Mouse (Mus musculus): ENCODE measurements at regions not wholly inside any gene's neighbourhood (a gene's known extent, or its start where the extent isn't known, plus 50 kb on each side); places are given as distances from the start of the nearest gene placed in this dataset.
"Not testable (repeated sequence)": the region's sequence is repeated elsewhere in the genome, so short reads cannot be mapped to it uniquely, and the experiment has no call there.

DNA sequence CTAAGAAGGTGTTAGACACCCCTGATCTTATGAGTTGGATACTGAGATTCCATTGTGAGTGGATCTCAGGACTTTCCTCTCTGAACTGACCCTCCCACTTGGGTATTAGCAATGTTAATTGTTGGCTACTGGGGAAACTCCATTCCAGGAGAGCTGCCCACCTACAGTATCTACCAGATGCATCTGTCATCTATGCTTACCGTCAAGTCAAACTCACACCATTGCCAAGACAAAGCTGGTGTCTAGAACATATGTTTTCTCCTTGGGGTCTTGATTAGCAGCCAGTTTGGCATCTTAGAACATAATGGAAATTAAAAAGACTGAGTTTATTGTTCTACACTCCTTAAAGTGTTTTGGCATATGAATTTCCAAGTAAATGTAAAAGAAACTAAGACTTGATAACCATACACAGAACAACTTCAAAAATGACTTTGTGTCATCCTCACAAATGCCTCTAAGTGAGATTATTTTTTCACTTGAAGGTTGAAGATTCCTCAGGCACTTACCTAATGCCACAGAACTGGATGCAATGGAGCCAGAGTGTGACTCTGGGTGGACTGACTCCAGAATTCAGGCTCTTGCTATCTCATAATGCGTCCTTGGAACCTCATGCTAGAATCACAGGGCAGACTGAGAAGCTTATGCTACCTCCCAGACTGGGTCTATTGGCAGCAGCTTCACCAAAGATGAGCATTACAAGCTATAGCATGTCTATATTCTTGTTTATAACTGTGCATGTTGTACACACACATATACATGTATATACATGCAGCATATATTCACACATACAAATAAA lies 107.5 kb upstream of the Rnf152 start:
- DNase-seq (ENCODE audit: low read depth) = no peak

DNA sequence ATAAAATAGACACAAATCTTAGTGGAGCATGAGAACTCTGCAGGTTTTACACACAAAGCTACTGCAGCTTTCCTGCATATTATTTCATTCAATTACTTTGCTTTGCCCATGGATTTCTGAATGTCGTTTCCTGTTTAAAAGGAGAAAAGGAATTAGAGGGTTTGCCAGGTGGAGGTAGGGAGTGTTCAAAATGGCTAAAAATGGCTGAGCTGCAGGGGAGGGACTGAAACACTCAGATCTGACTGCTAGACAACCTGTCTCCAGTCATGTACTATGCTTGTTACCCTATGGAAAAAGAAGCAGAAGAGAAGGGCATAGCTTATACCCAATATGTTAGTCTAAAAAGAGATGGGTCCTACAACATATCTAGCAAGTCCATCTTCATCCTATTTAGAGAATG lies 106.2 kb upstream of the Rnf152 start:
- DNase-seq (ENCODE audit: low read depth) = no peak

DNA sequence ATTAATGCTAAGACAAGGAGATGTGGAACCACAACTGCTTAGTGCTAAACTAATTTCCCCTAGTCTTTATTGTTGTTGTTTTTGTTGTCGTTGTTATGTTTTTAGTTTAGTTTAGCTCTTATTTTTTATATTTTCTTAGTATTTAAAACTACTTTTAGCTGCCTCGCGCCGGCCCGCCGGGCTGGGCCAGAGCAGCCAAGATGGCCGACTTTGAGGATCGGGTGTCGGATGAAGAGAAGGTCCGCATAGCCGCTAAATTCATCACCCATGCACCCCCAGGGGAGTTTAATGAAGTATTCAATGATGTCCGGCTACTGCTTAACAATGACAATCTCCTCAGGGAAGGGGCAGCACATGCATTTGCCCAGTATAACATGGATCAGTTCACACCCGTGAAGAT lies 99.3 kb upstream of the Rnf152 start:
- not testable (repeated sequence) for DNase-seq (ENCODE audit: low read depth)

DNA sequence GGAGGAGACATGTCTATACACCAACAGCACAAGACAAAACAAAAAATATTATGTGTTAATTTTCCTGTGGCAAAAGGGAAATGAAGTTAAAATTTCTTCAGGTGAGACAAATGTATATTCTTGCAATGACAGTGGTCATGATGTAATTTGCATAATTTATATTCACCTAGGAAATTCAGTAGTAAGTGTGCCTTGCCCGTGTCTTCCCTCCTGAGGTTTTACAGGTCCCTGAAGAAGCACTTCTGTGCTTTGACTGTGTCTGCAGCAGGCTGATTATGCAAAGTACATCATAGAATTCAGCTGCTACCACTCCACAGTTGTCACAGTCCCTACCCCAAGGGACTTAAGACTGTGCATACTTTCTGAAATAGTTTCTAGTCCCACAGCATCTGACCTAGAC lies 98.2 kb upstream of the Rnf152 start:
- no peak for DNase-seq (ENCODE audit: low read depth)

DNA sequence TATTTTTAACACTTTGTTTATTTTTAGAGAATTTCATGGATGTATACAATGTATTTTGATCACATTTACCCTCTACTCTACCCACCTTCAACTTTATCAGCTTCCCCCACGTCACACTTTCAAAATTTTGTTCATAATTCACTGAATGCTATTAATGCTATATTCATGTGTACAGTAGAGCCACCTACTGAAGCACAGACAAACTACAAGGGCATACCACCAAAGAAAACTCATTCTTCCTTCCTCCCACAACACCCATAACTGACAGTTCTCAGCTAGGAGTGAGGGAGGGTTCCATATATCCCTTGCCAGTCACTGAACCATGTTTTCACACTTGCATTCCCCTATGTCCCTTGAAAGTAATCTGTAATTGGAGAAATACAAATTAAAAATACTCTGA lies 89.7 kb upstream of the Rnf152 start:
- DNase-seq (ENCODE audit: low read depth) = no peak

DNA sequence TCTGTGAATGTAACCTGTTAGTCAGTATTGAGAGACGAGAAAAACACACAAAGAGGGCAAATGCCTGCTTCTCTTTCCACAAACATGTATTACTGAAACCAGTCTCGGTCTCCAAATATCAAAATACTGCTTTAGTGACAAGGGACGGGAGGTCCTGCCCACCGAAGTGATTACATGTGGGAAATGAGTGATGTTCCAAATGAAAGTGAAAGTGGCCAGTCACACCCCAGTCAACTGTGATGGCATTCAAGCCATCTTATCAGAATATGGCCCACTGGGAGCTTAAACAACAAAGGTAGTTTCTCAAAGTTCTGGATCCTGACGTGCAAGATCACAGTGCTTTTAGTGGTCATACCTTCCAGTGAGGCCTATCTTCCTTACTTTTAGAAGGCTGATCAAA lies 87.0 kb upstream of the Rnf152 start:
- no peak for DNase-seq (ENCODE audit: low read depth)

DNA sequence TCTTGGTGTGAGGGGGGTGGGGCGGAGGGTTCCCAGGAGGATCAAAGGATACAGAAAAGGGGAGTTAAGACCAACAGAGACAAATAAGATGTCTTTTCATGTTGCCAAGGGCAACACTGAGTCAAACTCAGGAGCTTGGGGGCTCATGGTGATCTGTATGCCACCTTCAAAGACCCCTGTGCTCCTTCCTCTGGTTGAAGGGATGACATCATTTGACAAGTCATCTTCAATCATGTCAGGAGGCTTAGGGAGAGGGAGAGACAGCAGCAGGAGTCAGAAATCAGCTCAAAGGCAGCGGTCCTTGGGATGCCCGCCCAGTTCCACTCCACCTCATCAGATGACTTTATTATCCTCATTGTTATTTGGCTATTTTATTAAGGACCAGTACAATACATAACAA lies 83.8 kb upstream of the Rnf152 start:
- no peak for DNase-seq (ENCODE audit: low read depth)

DNA sequence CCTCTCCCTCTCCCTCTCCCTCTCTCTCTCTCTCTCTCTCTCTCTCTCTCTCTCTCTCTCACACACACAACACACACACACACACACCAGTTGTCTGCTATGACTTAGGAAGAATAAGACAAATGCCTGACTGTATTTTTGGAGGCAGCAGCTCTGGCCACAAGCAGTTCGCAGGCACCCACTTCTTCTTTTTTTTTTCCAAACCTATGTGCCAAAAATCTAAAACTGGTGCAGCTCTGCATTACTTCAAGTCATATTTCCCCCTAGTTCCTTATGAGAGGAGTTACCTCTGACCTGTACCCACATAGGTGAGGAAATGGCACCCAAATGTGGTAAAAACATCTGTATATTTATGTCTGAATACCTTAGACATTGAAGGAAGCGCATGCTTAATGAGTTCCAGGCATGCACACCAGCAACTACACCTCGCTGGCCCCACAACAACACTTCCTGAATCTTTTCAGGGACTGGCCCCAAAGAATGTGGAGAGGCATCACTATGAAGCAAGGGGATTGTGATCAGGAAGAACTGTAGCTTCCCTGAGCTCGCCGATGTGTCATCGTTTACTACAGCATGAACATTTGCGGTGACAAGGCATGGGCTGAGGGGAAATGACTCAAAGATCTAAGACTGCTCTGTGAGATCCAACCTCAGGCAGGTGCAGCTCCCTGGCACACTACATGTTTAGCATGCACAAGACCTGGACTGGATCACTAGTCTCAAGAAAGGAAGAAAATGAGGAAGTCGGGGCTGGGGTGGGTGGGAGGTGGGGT lies 78.3 kb upstream of the Rnf152 start:
- DNase-seq (ENCODE audit: low read depth) = peak; percentile 51

DNA sequence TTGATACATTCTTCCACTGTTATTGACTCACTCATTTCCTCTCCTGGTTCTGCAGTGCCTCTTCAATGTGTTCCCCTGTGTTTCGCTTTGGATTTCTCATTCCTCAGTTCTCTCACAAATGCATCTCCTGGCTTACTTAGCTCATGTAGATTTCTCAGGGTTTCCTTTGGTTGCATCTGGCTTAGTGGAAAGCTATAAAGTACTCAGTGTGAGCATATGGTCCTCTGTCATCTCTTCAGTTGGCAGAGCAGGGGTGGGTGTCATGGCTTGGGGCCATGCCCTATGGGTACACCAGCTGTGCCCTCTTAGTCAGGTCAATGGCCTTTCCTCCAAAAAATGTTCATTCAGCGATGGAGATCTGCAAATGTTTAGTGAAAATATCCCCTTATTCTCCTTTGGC lies 77.4 kb upstream of the Rnf152 start:
- no peak for DNase-seq (ENCODE audit: low read depth)

DNA sequence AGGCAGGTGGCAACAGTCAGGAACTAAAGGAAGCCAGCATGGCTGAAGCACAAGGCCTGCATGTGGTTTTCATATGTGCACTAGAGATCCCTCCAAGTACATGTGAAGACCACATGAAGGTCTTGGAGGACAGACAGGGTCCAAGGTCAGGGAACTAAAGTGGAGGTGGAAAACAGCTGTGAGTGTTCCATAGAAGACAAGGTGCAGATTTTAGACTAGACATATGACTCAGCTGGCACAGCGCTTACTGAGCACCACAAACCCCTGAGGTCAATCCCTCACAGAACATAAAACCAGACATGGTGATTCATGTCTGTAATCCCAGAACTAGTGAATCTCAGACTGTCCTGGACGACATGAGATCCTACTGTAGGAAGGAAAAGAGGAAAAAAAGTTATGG lies 75.3 kb upstream of the Rnf152 start:
- DNase-seq (ENCODE audit: low read depth) = no peak

DNA sequence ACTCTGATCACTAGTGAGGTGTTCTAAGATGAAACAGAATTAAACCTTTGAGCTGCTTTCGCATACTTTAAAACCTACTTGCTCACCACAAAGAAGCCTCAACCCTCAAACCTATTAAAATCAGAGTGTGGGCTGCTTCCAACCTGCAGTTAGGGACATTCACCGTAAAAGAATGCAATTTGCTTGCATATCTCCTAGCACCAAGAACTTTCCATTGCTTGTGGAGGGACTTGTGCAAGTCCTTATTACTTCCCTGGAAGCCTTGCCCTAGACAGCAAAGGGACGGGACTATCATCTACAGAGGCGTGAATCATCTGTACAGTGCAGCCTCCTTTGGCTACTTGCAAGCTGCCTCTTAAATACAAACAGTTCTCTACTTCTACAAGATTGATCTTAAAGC lies 74.2 kb upstream of the Rnf152 start:
- no peak for DNase-seq (ENCODE audit: low read depth)

DNA sequence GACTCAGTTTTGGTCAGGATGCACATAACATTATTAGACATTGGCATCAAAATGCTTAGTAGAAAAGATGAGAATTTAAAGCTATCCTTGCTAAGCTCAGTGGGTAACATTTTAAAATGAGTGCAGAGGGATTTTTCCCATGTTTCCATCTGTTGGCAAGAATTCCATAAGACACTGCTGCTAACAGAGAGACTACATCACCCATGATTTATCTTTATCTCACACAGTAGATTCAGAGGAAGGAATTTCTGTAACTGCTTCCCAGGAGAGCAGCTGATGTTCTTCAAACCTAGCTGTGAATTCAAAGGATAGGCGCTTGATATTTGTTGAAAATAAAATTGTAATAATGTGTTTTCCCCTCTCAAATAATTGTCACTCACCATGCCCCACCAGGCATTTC lies 71.7 kb upstream of the Rnf152 start:
- DNase-seq (ENCODE audit: low read depth) = no peak

DNA sequence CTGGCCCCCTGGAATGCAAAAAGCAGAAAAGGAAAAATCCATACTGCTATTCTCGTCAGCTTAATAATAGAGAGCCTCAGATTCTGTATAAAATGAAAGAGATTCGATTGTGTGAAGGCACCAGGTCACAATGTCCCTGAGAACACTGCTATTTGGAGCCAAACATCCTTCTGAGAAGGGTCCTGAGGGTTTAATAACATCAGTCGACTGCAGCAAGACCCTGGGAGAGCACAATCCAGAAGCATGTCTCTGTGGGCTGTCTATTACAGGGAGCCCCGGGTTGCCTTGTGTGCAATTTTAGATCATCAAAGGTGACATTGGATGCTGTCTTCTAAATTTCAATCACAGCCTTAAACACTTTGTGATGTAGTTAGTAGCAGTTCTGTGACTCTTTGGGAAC lies 69.6 kb upstream of the Rnf152 start:
- no peak for DNase-seq (ENCODE audit: low read depth)

DNA sequence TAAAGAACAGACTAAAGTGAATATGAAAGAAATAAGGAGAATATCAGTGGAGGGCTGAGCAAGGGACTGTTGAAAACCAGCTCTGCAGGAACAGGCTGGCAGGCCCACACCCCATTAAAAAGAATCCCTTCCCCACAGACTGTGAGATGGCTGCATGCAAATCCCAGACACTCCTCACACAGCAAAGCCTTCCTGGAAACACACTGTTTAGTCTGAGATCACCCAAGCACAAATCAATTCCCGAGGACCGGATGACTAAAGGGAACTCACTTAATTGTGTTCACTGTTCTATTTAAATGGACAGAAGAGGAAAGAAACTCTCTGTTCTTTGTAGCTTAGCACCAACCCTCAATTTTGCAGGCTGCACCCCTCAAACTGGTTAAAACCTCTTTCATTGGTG lies 66.9 kb upstream of the Rnf152 start:
- no peak for DNase-seq (ENCODE audit: low read depth)

DNA sequence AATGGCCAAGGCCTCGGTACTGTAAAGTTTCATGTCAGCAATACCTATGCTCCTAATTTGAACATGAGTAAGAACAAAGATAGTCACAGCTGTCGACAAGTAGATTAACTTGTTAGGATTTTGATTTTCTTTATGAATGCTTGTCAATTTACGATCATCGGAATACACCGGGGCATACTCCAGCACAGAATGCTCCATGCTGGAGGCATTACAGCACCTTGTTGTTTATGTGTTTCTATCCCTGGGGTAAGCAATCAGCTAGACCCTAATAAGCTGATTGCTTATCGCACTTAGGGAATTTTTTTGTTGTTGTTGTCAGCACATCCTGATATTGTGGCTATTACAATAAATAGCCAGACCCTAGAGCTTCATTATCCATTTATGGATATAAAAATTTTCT lies 66.4 kb upstream of the Rnf152 start:
- no peak for DNase-seq (ENCODE audit: low read depth)

DNA sequence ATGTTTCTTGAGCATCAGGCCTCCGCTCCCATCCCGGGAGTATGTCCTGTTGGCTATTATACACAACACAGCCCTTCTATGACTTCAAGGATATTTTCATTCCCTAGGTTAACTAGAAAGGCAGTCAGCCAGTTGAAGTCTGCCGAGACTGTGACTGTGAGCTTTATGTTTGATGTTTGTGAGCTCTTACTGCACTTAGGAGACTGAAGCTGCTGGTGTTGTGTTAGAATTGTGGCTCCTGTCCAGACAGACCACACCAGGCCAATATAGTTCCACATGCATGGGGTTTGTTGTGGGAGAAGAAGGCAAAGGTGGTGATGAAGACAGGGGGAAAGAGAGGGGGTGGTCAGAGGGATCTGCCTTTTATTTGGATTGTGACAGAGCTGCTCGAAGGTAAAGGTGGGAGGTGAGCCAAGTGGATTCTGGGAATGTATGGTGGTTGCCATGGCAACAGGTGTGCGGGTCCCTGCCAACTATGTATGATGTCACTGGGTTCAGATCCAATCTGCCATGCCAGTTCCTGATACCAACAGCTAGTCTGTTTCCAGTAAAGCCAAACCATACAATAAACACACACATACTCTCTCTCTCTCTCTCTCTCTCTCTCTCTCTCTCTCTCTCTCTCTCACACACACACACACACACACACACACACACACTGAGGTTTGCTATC lies 64.0 kb upstream of the Rnf152 start:
- DNase-seq (ENCODE audit: low read depth) = no peak

Measured in c-Kit-positive CD71-negative TER-119-negative erythroid progenitor cells, embryonic 14.5 days (primary cell).